Mouse (Mus musculus): ENCODE results near the gene Cracr2b. TPM values are rescaled to one million over a fixed set of nuclear protein-coding genes. Genes with fewer than 3 reads are reported as not detected.

The Cracr2b gene
- polyA plus RNA-seq, 1 experiment from 2014 or later = 7.6 TPM

DNA sequence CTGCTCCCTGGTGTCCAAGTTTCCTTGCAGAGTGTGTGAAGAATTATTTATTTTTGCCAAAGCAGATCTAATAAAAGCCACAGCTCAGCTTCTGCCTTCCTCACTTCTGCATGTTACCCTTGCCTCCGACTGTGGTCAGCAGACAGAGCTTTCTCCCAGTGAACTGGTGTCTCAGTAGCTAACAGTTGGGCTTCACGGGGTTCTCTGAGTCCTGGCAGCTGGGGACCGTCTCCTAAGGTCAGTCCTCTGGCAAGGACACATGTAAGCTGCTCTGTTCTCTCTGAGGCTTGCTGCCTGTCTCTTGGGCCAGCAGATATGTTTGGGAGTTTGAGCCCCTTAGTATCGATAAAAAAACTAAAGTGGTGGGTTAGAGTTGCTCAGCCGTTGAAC lies 898 bp upstream of the Cracr2b start:
- H3K4me1 ChIP-seq = peaks cover 23% of the 10 kb centered on the region
- no peak overlapping the region for H3K4me3 ChIP-seq

DNA sequence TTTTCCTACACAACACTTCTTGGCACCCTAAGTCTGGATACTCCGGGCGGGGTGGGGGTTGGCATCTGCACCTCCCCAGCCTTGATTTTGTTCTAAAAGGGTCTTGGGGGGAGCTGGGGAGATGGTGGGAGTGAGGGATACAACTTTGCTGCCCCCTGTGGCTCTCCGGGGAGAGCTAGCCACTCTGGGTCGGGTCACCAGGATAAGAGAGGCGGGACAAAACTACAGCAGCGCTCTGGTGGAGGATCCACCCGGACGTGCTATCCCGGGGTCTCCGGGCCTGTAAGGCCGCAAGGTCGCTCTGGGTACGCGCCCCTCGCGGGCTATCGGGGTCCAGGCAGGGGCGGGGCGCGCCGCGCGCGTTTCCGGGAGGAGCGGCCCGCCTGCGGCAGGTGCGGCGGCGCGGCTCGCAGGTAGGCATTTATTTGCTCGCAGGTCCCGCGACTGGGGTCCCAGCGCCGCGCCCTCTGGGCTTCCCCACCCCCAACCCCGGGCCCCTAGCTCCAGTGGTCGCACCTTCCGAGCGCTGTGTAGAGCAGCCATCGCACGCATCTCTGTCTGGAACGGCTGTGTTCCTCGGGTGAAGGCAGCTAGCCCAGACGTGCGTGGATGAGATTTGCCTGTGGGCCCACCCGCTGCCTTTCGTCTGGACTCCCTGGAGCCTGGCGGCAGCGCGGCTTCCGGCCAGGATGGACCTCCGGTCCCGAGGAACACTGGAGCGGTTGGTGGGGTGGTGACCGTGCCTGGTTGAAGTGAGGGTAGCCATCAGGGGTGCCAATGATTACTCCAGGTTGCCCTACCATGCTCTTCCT lies 833 bp downstream of the Cracr2b start:
- Histone ChIP-seq H3K27ac (no peak overlapping the region), H3K36me3 (peaks cover 12% of the 10 kb centered on the region), H3K4me3 (peak overlapping the region; percentile 30), H3K27me3 (replicated peaks) (peaks cover 76% of the 10 kb centered on the region), H3K9ac (peak overlapping the region; percentile 51), H3K9me3 (no peaks in the 10 kb centered on the region), H3K4me1 (peaks cover 11% of the 10 kb centered on the region), H3K4me2 (replicated peaks) (peak overlapping the region; percentile 60)
- WGBS = 3% methylated on average over 59 of the region's 59 CpGs
- ATAC-seq (ENCODE audit: low FRiP score, low read depth) = no peak

More for the DNA sequence above, 898 bp upstream of the Cracr2b start:
- no peak overlapping the region for H3K4me2 ChIP-seq (replicated peaks)
- no peak overlapping the region for H3K27ac ChIP-seq
- peaks cover 12% of the 10 kb centered on the region for H3K36me3 ChIP-seq
- H3K9me3 ChIP-seq = no peaks in the 10 kb centered on the region
- no peak for ATAC-seq (ENCODE audit: low FRiP score, low read depth)
- no peak overlapping the region for H3K9ac ChIP-seq
- H3K27me3 ChIP-seq (replicated peaks) = peaks cover 58% of the 10 kb centered on the region
- 77% methylated on average over 5 of the region's 5 CpGs for WGBS

GRCm38 (mm10) chr7:141462333-141462821 lies 1.5 kb downstream of the Cracr2b start:
- Histone ChIP-seq H3K9me3 (no peaks in the 10 kb centered on the region), H3K9ac (peak overlapping the region; percentile 51; the same call in 1 of the 2 replicates), H3K27me3 (replicated peaks) (peaks cover 77% of the 10 kb centered on the region), H3K4me3 (peak overlapping the region; percentile 30; the same call in 1 of the 2 replicates), H3K4me2 (replicated peaks) (peak overlapping the region; percentile 60; the same call in 1 of the 2 replicates), H3K4me1 (peaks cover 11% of the 10 kb centered on the region), H3K36me3 (peaks cover 12% of the 10 kb centered on the region), H3K27ac (no peak overlapping the region)
- WGBS = 16% methylated on average over 5 of the region's 5 CpGs
- no peak for ATAC-seq (ENCODE audit: low FRiP score, low read depth)

- no peak for ATAC-seq (ENCODE audit: low FRiP score, low read depth)
- H3K36me3 ChIP-seq = peaks cover 8% of the 10 kb centered on the region
- WGBS = 19% methylated on average over 12 of the region's 12 CpGs
- peaks cover 77% of the 10 kb centered on the region for H3K27me3 ChIP-seq (replicated peaks)
- peaks cover 26% of the 10 kb centered on the region for H3K4me1 ChIP-seq
- 0 out of 2 replicates have a peak overlapping the region, but pooled peaks have one; percentile 1 for H3K4me3 ChIP-seq
- H3K27ac ChIP-seq = no peak overlapping the region
- H3K9me3 ChIP-seq = no peaks in the 10 kb centered on the region
- no peak overlapping the region for H3K9ac ChIP-seq
- peak overlapping the region; percentile 38 for H3K4me2 ChIP-seq (replicated peaks)
These were observed 3.1 kb downstream of the Cracr2b start for GRCm38 (mm10) chr7:141463824-141464602.

- H3K27me3 ChIP-seq (replicated peaks) = peaks cover 72% of the 10 kb centered on the region
- H3K36me3 ChIP-seq = peaks cover 8% of the 10 kb centered on the region
- H3K9me3 ChIP-seq = no peaks in the 10 kb centered on the region
- ATAC-seq (ENCODE audit: low FRiP score, low read depth) = no peak
- 0 out of 2 replicates have a peak overlapping the region, but pooled peaks have one; percentile 1 for H3K4me3 ChIP-seq
- peak overlapping the region; percentile 38 for H3K4me2 ChIP-seq (replicated peaks)
- no peak overlapping the region for H3K27ac ChIP-seq
- H3K4me1 ChIP-seq = peaks cover 32% of the 10 kb centered on the region
- H3K9ac ChIP-seq = peak overlapping the region; percentile 29; the same call in 1 of the 2 replicates
- WGBS = 2% methylated on average over 38 of the region's 38 CpGs
These were observed 3.8 kb downstream of the Cracr2b start for GRCm38 (mm10) chr7:141464603-141465201.

DNA sequence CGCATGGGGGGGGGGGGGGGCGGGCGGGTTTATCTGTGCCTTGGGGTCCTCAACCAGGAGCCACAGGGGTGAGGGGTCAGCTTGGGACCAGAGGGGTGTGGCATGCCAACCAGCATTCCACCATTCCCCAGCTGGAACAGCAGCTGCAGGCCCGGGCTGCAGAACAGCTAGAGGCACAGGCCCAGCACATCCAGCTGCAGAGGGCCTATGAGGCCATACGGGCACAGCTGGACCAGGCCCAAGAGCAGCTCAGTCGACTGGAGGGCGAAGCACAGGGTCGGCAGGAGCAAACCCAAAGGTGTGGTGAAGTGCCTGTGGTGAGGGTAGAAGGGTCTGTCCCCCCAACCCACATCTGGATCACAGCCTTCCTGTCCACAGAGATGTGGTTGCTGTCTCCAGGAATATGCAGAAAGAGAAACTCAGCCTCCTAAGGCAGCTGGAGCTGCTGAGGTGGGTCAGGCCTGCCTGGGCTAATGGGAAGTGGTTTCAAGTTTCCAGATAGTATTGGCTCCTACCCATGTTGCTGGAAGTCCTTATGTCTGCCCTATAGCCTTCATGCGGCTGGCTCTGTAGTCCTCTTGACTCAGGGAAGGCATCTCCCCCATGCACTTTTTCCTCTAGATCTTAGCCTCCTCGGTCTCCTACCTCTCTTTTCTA lies 4.6 kb downstream of the Cracr2b start:
- Histone ChIP-seq H3K4me3 (no peak overlapping the region), H3K4me1 (peaks cover 37% of the 10 kb centered on the region), H3K9me3 (no peaks in the 10 kb centered on the region), H3K27me3 (replicated peaks) (peaks cover 64% of the 10 kb centered on the region), H3K9ac (peak overlapping the region; percentile 29; the same call in 1 of the 2 replicates), H3K36me3 (peaks cover 14% of the 10 kb centered on the region), H3K4me2 (replicated peaks) (peak overlapping the region; percentile 38), H3K27ac (no peak overlapping the region)
- no peak for ATAC-seq (ENCODE audit: low FRiP score, low read depth)
- 47% methylated on average over 7 of the region's 10 CpGs for WGBS

DNA sequence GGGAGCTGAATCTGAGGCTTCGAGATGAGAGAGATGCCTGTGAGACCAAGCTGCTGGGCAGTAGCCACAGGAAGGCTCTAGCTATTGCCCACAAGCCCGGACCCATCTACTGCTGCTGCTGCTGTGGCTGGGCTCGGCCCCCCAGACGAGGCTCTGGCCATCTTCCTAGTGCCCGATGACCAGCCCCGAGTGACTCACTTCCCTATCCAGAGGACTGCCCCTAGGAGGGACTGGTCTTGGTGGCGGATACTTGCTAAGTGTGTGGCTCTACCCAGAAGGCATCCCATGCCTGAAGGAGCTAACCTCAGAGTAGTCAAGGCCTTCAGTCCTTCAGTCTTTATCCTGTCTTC lies 5.1 kb downstream of the Cracr2b start:
- Histone ChIP-seq H3K27me3 (replicated peaks) (peaks cover 59% of the 10 kb centered on the region), H3K9me3 (no peaks in the 10 kb centered on the region), H3K36me3 (peaks cover 19% of the 10 kb centered on the region), H3K4me3 (no peak overlapping the region), H3K4me1 (peaks cover 37% of the 10 kb centered on the region), H3K27ac (no peak overlapping the region), H3K9ac (no peak overlapping the region), H3K4me2 (replicated peaks) (no peak overlapping the region)
- WGBS = 70% methylated on average over 7 of the region's 7 CpGs
- ATAC-seq (ENCODE audit: low FRiP score, low read depth) = no peak

GRCm38 (mm10) chr7:141466607-141467148 lies 5.8 kb downstream of the Cracr2b start:
- H3K4me1 ChIP-seq = peaks cover 34% of the 10 kb centered on the region
- H3K27ac ChIP-seq = no peak overlapping the region
- WGBS = 60% methylated on average over 10 of the region's 10 CpGs

DNA sequence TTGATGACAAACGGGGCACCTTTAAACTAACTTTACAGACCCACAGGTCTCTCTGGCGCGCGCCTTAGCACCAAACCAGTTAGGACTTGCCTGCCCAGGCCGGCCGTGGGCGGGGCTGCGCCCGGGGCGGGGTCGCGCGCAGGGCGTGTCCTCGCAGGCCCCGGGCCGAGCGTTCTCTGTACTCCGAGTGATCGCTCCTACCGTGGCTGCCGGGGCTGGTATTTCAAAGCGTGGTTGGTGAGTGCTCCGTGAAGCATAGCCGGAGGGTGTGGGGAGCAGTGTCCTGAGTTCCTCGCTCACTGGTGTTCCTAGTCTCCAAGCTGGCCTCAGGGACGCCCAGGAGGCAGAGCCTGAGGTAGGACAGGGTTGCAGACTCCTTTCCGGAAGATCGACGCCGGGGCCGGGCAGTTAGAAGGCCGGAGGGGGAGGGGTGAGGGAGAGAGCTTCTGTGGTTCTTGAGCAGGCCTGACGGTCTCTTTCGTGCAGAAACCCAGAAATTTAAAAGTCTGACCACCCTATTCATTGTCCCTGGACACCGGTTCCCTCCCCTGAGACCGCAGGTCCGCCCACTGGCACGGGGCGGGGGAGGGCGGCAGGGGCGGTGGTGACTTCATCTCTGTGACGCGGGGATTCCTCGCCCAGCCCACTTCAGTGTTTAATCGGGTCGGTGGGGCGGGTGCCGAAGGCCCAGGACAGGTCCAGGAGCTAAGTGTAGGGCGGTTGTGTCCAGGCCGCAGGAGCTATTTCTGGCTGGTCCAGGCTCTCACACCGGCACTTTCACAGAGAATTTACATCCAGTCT lies 6.5 kb downstream of the Cracr2b start, which contains the start of gene Cd151:
Gene Cd151 (plus strand): TSS at position 163 of the 801 bp plus-strand sequence.
- H3K36me3 ChIP-seq = peaks cover 31% of the 10 kb centered on the region
- H3K9ac ChIP-seq = peak within 1 kb of the TSS; percentile 77
- H3K4me3 ChIP-seq = peak within 1 kb of the TSS; percentile 63
- WGBS = under 1% methylated on average over 52 of the region's 52 CpGs
- H3K4me2 ChIP-seq (replicated peaks) = peak within 1 kb of the TSS; percentile 76
- H3K4me1 ChIP-seq = peaks cover 29% of the 10 kb centered on the region
- no peaks in the 10 kb centered on the region for H3K9me3 ChIP-seq
- peak; percentile 63 for ATAC-seq (ENCODE audit: low FRiP score, low read depth)
- H3K27ac ChIP-seq = peak within 1 kb of the TSS; percentile 88
- H3K27me3 ChIP-seq (replicated peaks) = peaks cover 45% of the 10 kb centered on the region

More at GRCm38 (mm10) chr7:141466607-141467148, 5.8 kb downstream of the Cracr2b start:
- H3K27me3 ChIP-seq (replicated peaks) = peaks cover 52% of the 10 kb centered on the region
- peak overlapping the region; percentile 76 for H3K4me2 ChIP-seq (replicated peaks)
- H3K4me3 ChIP-seq = peak overlapping the region; percentile 63; the same call in 1 of the 2 replicates
- ATAC-seq (ENCODE audit: low FRiP score, low read depth) = no peak
- H3K9me3 ChIP-seq = no peaks in the 10 kb centered on the region
- 0 out of 2 replicates have a peak overlapping the region, but pooled peaks have one; percentile 77 for H3K9ac ChIP-seq
- peaks cover 25% of the 10 kb centered on the region for H3K36me3 ChIP-seq

DNA sequence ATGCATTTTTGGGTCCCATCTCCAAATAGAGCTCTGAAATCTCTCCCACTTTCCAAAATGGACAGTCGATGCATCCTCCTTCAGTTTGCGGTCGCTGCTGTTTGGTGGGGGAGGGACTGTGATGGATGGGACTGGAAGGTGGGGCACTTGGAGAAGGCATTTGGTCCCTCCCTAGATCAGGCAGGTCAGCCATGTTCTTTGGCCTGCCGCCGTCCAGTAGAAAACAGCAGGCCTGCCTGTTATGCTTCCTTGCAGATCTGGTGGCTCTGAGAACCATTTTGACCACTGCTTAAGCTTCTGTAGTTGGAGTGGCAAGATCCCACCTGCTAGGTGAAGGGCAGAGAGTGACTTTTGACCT lies 7.2 kb downstream of the Cracr2b start:
- peaks cover 29% of the 10 kb centered on the region for H3K4me1 ChIP-seq

More for the DNA sequence above, 7.2 kb downstream of the Cracr2b start:
- Histone ChIP-seq H3K9me3 (no peaks in the 10 kb centered on the region), H3K36me3 (peaks cover 37% of the 10 kb centered on the region), H3K27ac (peak overlapping the region; percentile 88), H3K9ac (peak overlapping the region; percentile 77), H3K27me3 (replicated peaks) (peaks cover 38% of the 10 kb centered on the region), H3K4me3 (peak overlapping the region; percentile 63), H3K4me2 (replicated peaks) (peak overlapping the region; percentile 76)
- 15% methylated on average over 5 of the region's 5 CpGs for WGBS
- peak; percentile 26; the same call in 1 of the 2 replicates for ATAC-seq (ENCODE audit: low FRiP score, low read depth)

All from neural tube, embryonic 12.5 days (tissue).